Mouse (Mus musculus): ENCODE results near the gene Adam8.

GRCm38 (mm10) chr7:139993532-139993931, 1.2 kb upstream of the Adam8 start:
- TF ChIP-seq CTCF (IDR thresholded peaks at IDR 0.05) (no peak), EP300 (IDR thresholded peaks at IDR 0.05) (no peak)

Measured in lung, postnatal 0 days (tissue).